Mouse (Mus musculus) splenic B cell, adult 2 months (primary cell): ENCODE measurements at regions not wholly inside any gene's neighbourhood (a gene's known extent, or its start where the extent isn't known, plus 50 kb on each side); places are given as distances from the start of the nearest gene placed in this dataset.

Experiments
- DNase-seq: peaks from one replicate; pipeline ENCODE4 v3.0.0-alpha.2; 2011; ENCODE audit warnings: low read depth, low spot score
- H3K27me3 ChIP-seq: 2 replicates; pipeline ENCODE4 v1.6.1; 2012; ENCODE audit warnings: mild to moderate bottlenecking, low read length, moderate library complexity, mixed read lengths; ENCODE audit not compliant: control insufficient read depth, poor library complexity, insufficient read depth, severe bottlenecking
- H3K36me3 ChIP-seq: 2 replicates; pipeline ENCODE4 v1.6.1; 2012; ENCODE audit warnings: mild to moderate bottlenecking, low read length, moderate library complexity, mixed read lengths; ENCODE audit not compliant: control insufficient read depth, poor library complexity, insufficient read depth, severe bottlenecking

DNA sequence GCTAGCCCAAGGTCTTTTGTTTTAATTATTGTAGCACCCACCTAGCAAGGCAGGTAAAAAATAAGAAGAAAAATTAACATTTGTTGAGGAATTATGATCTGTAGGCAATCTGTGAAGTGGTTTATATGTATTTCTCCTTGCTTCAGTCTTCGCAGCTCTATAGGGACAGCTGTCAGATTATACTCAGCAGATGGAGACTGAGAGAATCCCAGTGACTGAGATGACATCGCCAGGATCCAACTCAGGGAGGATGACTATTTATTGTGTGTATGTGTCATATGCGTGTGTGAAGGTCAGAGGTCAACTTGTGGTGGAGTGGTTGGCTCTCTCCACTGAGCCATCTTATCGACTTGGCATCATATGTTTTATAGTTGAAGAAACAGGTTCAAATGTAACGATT, 362.0 kb upstream of the Chd6 start:
- DNase-seq, result no peak
- Histone ChIP-seq H3K36me3 (no peaks in the 10 kb centered on the region), H3K27me3 (no peaks in the 10 kb centered on the region)

GRCm38 (mm10) chr2:161470025-161470424, 361.1 kb upstream of the Chd6 start:
- H3K36me3 ChIP-seq, result no peaks in the 10 kb centered on the region
- no peak for DNase-seq
- no peaks in the 10 kb centered on the region for H3K27me3 ChIP-seq

- Histone ChIP-seq H3K36me3 (no peaks in the 10 kb centered on the region), H3K27me3 (no peaks in the 10 kb centered on the region)
- no peak for DNase-seq
These were observed 358.2 kb upstream of the Chd6 start for GRCm38 (mm10) chr2:161467035-161467434.

GRCm38 (mm10) chr2:161460600-161460999, 351.7 kb upstream of the Chd6 start:
- H3K36me3 ChIP-seq, result no peaks in the 10 kb centered on the region
- H3K27me3 ChIP-seq, result no peaks in the 10 kb centered on the region
- no peak for DNase-seq

DNA sequence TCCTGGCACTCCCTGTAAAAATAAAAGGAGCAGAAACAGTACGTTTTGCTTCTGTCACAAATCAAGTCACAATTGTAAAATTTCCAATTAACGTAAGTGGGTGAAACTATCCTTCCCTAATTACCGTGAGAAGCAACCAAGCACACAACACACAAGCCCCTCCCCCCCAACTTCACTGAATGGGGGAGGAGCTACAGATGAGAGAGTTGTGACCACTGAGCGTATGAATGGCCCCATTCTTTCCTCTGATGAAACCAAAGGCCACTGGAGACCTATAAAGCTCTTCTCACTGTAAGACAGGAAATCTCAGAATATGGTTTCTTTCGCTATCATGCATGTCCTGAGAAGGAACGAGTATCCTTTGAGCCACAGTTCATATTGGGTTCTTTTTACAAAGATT, 345.6 kb upstream of the Chd6 start:
- no peaks in the 10 kb centered on the region for H3K27me3 ChIP-seq

GRCm38 (mm10) chr2:161433816-161434215, 324.9 kb upstream of the Chd6 start:
- Histone ChIP-seq H3K36me3 (no peaks in the 10 kb centered on the region), H3K27me3 (no peaks in the 10 kb centered on the region)
- no peak for DNase-seq

More for the DNA sequence above, 345.6 kb upstream of the Chd6 start:
- H3K36me3 ChIP-seq, result no peaks in the 10 kb centered on the region
- no peak for DNase-seq

DNA sequence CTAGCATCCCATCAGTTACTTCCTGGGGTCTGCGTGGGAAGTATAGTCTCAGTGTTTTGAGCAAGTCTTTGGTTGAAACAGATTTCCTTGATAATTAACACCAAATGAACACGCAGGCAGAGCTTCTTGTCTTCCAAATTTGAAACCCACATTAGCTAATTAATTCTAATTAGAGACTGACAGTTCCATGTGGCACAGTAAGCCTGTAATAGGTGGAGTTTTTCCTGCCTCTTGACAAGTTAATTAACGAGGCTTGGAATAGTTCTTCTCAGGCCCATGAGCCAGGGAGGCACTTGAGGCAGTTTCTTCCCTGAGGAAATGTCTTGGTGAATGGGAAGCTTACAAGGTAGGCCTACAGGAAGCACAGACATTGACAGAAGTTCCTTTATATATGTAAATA, 320.4 kb upstream of the Chd6 start:
- H3K36me3 ChIP-seq, result no peaks in the 10 kb centered on the region
- H3K27me3 ChIP-seq, result no peaks in the 10 kb centered on the region
- DNase-seq, result no peak

DNA sequence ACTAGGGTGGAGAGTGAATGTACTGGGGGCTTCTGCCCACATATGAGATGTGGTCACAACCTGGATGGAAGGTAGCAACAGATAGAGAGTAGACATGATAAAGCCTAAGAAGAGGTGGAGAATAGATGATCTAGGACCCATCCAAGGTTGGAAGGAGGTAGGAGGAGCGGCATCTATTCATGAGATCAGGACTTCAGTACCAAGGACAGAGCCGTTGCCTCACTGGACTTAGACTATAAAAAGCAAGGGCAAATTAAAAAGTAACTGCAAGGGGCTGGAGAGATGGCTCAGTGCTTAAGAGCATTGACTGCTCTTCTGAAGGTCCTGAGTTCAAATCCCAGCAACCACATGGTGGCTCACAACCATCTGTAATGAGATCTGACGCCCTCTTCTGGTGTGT, 316.7 kb upstream of the Chd6 start:
- Histone ChIP-seq H3K36me3 (no peaks in the 10 kb centered on the region), H3K27me3 (no peaks in the 10 kb centered on the region)
- DNase-seq, result no peak

GRCm38 (mm10) chr2:161418062-161418461, 309.2 kb upstream of the Chd6 start:
- no peaks in the 10 kb centered on the region for H3K36me3 ChIP-seq
- DNase-seq, result no peak
- H3K27me3 ChIP-seq, result no peaks in the 10 kb centered on the region; the same call in 1 of the 2 replicates

DNA sequence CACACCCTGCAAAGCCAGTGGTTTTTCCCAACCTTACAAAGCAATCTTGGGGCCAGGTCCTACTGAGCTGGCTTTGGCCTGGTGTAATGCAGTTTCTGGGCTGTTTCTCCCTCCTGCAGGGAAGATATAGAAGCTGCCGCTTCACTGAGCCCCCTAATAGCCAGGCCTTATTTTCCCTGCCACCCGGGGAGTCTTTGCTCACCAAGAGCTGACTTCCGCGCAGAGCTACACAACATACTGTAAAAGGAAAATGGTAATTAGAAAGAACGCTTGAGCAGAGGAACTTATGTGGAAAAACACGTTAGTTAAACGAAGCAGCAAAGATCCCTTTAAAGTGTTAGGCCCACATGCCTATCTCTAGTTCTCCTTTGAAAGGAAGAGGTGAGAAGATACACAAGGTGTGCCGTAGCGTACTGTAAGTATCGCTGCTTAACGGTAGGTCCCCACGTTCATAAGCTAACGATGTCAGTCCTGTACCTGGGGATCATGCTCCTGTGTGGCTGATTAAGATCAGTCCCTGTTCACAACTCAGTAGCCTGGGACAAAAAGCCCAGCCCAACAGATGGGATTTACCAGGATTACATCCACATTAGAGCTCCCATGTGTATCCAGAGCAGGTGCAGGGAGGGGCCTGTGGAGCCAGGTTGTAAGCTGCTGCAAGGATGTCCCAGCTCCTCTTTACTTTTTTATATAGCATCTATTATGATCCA, 307.5 kb upstream of the Chd6 start:
- no peaks in the 10 kb centered on the region for H3K36me3 ChIP-seq
- DNase-seq, result no peak
- H3K27me3 ChIP-seq, result no peaks in the 10 kb centered on the region; the same call in 1 of the 2 replicates

GRCm38 (mm10) chr2:161408306-161408705, 299.4 kb upstream of the Chd6 start:
- no peak for DNase-seq
- Histone ChIP-seq H3K27me3 (no peaks in the 10 kb centered on the region), H3K36me3 (no peaks in the 10 kb centered on the region)

GRCm38 (mm10) chr2:161405847-161406384, 297.0 kb upstream of the Chd6 start:
- DNase-seq, result no peak
- no peaks in the 10 kb centered on the region for H3K36me3 ChIP-seq

DNA sequence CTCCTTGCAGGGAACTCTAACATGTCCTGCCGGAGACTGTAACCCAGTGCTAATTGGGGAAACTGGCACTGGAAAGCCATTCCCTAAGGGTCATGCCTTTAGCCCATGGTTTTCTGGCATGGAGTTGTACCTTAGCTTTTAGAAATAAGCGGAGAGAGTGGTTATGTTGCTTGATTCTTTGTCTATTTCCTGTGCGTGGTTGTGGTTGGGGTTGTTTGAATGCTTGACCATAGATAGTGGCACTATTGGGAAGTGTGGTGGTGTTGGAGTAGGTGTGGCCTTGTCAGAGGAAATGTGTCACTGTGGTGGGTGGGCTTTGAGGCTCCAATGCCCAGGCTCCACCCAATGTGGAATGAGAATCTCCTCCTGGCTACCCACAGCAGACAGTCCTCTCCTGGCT, 289.2 kb upstream of the Chd6 start:
- no peak for DNase-seq
- H3K27me3 ChIP-seq, result no peaks in the 10 kb centered on the region
- H3K36me3 ChIP-seq, result no peaks in the 10 kb centered on the region

More at GRCm38 (mm10) chr2:161405847-161406384, 297.0 kb upstream of the Chd6 start:
- no peaks in the 10 kb centered on the region for H3K27me3 ChIP-seq

GRCm38 (mm10) chr2:161390954-161391690, 282.2 kb upstream of the Chd6 start:
- H3K36me3 ChIP-seq, result no peaks in the 10 kb centered on the region
- no peaks in the 10 kb centered on the region for H3K27me3 ChIP-seq
- no peak for DNase-seq

- Histone ChIP-seq H3K36me3 (no peaks in the 10 kb centered on the region), H3K27me3 (no peaks in the 10 kb centered on the region)
- no peak for DNase-seq
These were observed 280.5 kb upstream of the Chd6 start for GRCm38 (mm10) chr2:161389318-161389835.
